In the genomic region with DNA sequence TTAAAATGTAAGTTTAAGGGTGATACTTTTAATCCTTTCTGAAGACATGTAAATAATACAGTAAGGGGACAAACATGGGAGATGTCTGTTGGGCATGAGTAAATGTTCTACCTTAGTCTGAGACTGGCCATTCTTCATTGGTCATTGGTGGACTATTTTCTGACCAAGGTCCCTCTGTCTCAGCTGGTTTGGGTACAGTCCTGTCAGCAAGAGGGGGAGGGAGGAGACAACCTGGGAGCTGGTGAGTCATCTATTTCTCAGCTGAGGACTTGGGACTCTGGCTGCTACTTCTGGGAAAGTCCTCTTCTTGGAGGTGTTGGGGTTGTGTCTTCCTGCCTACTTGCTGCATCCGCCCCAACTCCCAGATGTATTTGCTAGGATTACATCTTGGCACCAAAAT, we compare ENCODE assay signal across 13 mouse cellular contexts. TPM values are rescaled to one million over a fixed set of nuclear protein-coding genes. Genes with fewer than 3 reads are reported as not detected.
"Had no signal": no experiment of that assay in that cellular context is flagged by ENCODE, and none has a peak within 500 bp of the region (broad histone marks: within the 10 kb centered on the region; RNA-seq: fewer than 3 reads in every experiment).

No protein-coding gene starts in this region.

- H3K4me3 ChIP-seq: limb, embryonic 13.5 days; midbrain, embryonic 13.5 days; myocyte; neural tube, embryonic 15.5 days had no signal

- H3K9ac ChIP-seq: limb, embryonic 13.5 days; liver, embryonic 14.5 days; midbrain, embryonic 13.5 days; neural tube, embryonic 15.5 days had no signal

- H3K27ac ChIP-seq: hindbrain, postnatal 0 days; limb, embryonic 13.5 days; liver, embryonic 14.5 days; midbrain, embryonic 13.5 days; neural tube, embryonic 15.5 days had no signal

- H3K4me1 ChIP-seq: limb, embryonic 13.5 days had no signal

- DNase-seq: left cerebral cortex, postnatal 4 days; lung, adult 18-20 months; right cerebral cortex, adult 18-20 months; right cerebral cortex, postnatal 25 days; thymus, postnatal 4 days had no signal

- ATAC-seq: hindbrain, postnatal 0 days; midbrain, embryonic 13.5 days had no signal

- H3K36me3 ChIP-seq: limb, embryonic 13.5 days; midbrain, embryonic 13.5 days; neural tube, embryonic 15.5 days had no signal

- H3K4me2 ChIP-seq: limb, embryonic 13.5 days; midbrain, embryonic 13.5 days; neural tube, embryonic 15.5 days had no signal

- H3K9me3 ChIP-seq: limb, embryonic 13.5 days; midbrain, embryonic 13.5 days; neural tube, embryonic 15.5 days had no signal

RNA-seq across cellular contexts. Expression of a gene that starts 3.1 kb away (rescaled TPM):
- polyA plus RNA-seq: liver, adult 2 months had no signal

RNA-seq across cellular contexts. Expression of a gene that starts 44.4 kb away (rescaled TPM):
- polyA plus RNA-seq: hindbrain, postnatal 0 days; limb, embryonic 13.5 days; liver, embryonic 14.5 days; midbrain, embryonic 13.5 days; neural tube, embryonic 11.5 days; neural tube, embryonic 15.5 days had no signal

RNA-seq across cellular contexts. Expression of a gene that starts 51.5 kb away (rescaled TPM):
- polyA plus RNA-seq: myocyte had no signal
